Comparison of ENCODE assay signal across 9 mouse cellular contexts in the genomic region with DNA sequence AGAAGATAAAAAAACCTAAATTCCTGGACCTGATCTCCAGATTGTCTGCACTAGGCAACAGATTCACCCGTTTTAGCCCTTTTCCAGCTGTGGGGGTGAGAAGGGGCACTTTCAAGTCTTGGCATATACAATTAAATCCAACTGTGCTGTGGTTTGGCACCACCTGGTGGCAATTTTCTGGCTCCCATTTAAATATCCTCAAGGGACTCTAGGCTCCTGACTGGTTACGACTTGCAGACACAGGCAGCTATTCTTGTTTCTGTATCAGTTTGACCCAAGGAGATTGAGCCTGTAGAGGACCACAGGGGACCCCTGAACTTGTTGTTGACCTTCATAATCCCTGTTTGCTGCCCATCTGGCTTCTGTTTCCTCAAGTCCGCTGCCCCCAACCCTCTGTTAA.
DNase-seq lines count a peak whose midpoint lies in the region; TF ChIP-seq lines count a peak whose summit lies in the region.
"Had no signal": no experiment of that assay in that cellular context is flagged by ENCODE, and none has a peak within 500 bp of the region (broad histone marks: within the 10 kb centered on the region; RNA-seq: fewer than 3 reads in every experiment).

No protein-coding gene starts in this region.

- TF ChIP-seq CTCF in lung, adult 2 months (IDR thresholded peaks at IDR 0.05; ENCODE audit: insufficient read depth, low read length) = no peak

- no peak overlapping the region for H3K4me3 ChIP-seq in lung, adult 2 months (replicated peaks; ENCODE audit: extremely low read depth, low read depth, low read length)
- H3K4me3 ChIP-seq: limb, embryonic 15.5 days had no signal

- WGBS in lung, adult 2 months = 13% methylated on average over 3 of the region's 3 CpGs

- H3K4me1 ChIP-seq in lung, adult 2 months (ENCODE audit: control insufficient read depth, insufficient read depth, low read length) = no peaks in the 10 kb centered on the region

- TF ChIP-seq POLR2A in lung, adult 2 months (IDR thresholded peaks at IDR 0.05; ENCODE audit: borderline replicate concordance, extremely low read depth, low read depth, low read length) = no peak

- DNase-seq in cerebellum, adult 9-10 months = peak; percentile 48
- no peak for DNase-seq in cerebellum, adult 11 months
- peak; percentile 7 for DNase-seq in lung, adult 2 months
- no peak for DNase-seq in lung, postnatal 25 days (ENCODE audit: low spot score)
- DNase-seq in embryo, embryonic 11 days = peak; percentile 77
- DNase-seq in layer of hippocampus, adult 8-10 months (ENCODE audit: low spot score in 2 of 2) = peak; percentile 23 to 42
- DNase-seq in right cerebral cortex, postnatal 14 days = peak; percentile 51
- DNase-seq in heart, adult 9 months (ENCODE audit: low spot score in 2 of 2) = no peak

Comparison
In these comparisons a context has a peak if more than half of its experiments do, and no peak if none do; other contexts are left out.
1. DNase-seq: peak in cerebellum, adult 9-10 months (single experiment), lung, adult 2 months (single experiment), embryo, embryonic 11 days (single experiment), layer of hippocampus, adult 8-10 months (2 of 2) and right cerebral cortex, postnatal 14 days (single experiment); none in cerebellum, adult 11 months (single experiment), lung, postnatal 25 days (single experiment) and heart, adult 9 months (0 of 2).